Mouse (Mus musculus) kidney, embryonic 15.5 days (tissue): ENCODE results near the gene Olfr718-ps1. TPM values are rescaled to one million over a fixed set of nuclear protein-coding genes. Genes with fewer than 3 reads are reported as not detected.

Experiments used
- ATAC-seq: fragments of 200-750 bp; cut with Nextera tagmentation; replicated peaks from 2 replicates; pipeline ENCODE4 v1.8.0; 2017; ENCODE audit warnings: moderate TSS enrichment; ENCODE audit not compliant: low FRiP score
- H3K27ac ChIP-seq: fragments of 300-500 bp; sonication (generic); 2 replicates; pipeline ENCODE4 v1.5.1; 2015; ENCODE audit warnings: mild to moderate bottlenecking, inconsistent platforms
- H3K27me3 ChIP-seq: fragments of 300-500 bp; sonication (generic); 2 replicates; pipeline ENCODE4 v1.6.1; 2015; ENCODE audit warnings: inconsistent platforms
- H3K36me3 ChIP-seq: fragments of 300-500 bp; sonication (generic); 2 replicates; pipeline ENCODE4 v1.6.1; 2015; ENCODE audit warnings: inconsistent platforms
- H3K4me1 ChIP-seq: fragments of 300-500 bp; sonication (generic); 2 replicates; pipeline ENCODE4 v1.6.1; 2015; ENCODE audit warnings: inconsistent platforms
- H3K4me2 ChIP-seq: fragments of 300-500 bp; sonication (generic); 2 replicates; pipeline ENCODE4 v1.6.1; 2015; ENCODE audit warnings: moderate library complexity, mild to moderate bottlenecking, inconsistent platforms
- H3K4me3 ChIP-seq: fragments of 300-500 bp; sonication (generic); replicated peaks from 2 replicates; pipeline ENCODE4 v1.5.1; 2015; ENCODE audit warnings: mild to moderate bottlenecking, inconsistent platforms
- H3K9ac ChIP-seq: fragments of 300-500 bp; sonication (generic); 2 replicates; pipeline ENCODE4 v1.6.1; 2015; ENCODE audit warnings: mild to moderate bottlenecking, inconsistent platforms
- H3K9me3 ChIP-seq: fragments of 300-500 bp; sonication (generic); replicated peaks from 2 replicates; pipeline ENCODE4 v1.6.1; 2016; ENCODE audit warnings: inconsistent platforms
- WGBS: fragments of 180-500 bp; shearing (Covaris S2); methylation state at CpG from one replicate; pipeline ENCODE4 v1.1.7; 2015; ENCODE audit warnings: mixed read lengths; 5-methylcytosine and 5-hydroxymethylcytosine counted together
- polyA plus RNA-seq: library from polyadenylated mRNA; unstranded; fragments of >200 nt; fragmentation: Nextera tagmentation; extraction: Ambion mirVana; gene quantifications from 2 replicates; pipeline ENCODE4 v1.2.1, GENCODE M21; 2015

Olfr718-ps1 gene
- polyA plus RNA-seq, 1 experiment from 2014 or later = 0.04 TPM

DNA sequence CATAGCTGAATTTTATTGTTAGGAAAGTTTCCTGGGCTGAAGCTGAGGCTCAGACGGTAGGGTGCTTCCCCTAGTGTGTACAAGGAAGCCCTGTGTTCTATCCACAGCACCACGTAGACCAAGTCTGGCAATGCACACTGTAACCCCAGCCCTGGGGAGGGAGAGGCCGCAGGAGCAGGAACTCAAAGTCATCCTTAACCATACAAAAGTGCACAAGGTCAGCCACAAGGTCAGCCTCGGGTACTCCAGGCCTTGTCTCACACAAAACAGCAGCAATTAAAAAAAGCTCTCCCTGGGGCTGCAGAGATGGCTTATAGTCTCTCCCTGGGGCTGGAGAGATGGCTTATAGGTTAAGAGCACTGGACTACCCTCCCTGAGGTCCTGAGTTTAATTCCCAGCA, 20.5 kb downstream of the Olfr718-ps1 start:
- no peaks in the 10 kb centered on the region for H3K27me3 ChIP-seq
- no peak overlapping the region for H3K27ac ChIP-seq
- WGBS = 66% methylated on average over 4 of the region's 4 CpGs
- H3K4me1 ChIP-seq = no peaks in the 10 kb centered on the region
- 0 out of 2 replicates have a peak, but pooled peaks cover 2% of the 10 kb centered on the region for H3K9me3 ChIP-seq
- no peak overlapping the region for H3K4me3 ChIP-seq
- ATAC-seq = no peak
- no peak overlapping the region for H3K4me2 ChIP-seq
- no peak overlapping the region for H3K9ac ChIP-seq
- no peaks in the 10 kb centered on the region for H3K36me3 ChIP-seq

DNA sequence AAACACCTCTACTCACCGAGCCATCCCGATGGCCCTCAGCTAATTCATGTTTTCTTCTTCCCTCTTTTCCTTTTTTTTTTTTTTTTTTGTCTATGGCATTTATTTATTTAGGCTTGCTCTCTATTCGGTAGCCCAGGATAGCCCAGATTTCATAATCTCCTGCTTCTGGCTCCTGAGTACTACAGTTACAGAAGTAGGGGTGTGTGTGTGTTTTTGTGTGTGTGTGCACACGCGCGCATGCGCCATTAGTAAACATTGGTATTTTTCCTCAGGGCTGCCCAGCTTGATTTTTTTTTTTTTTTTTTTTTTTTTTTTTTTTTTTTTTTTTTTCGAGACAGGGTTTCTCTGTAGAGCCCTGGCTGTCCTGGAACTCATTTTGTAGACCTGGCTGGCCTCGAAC, 21.3 kb downstream of the Olfr718-ps1 start:
- Histone ChIP-seq H3K4me1 (no peaks in the 10 kb centered on the region), H3K27ac (no peak overlapping the region), H3K9me3 (0 out of 2 replicates have a peak, but pooled peaks cover 2% of the 10 kb centered on the region), H3K27me3 (no peaks in the 10 kb centered on the region), H3K36me3 (no peaks in the 10 kb centered on the region), H3K4me3 (no peak overlapping the region), H3K4me2 (no peak overlapping the region), H3K9ac (no peak overlapping the region)
- WGBS = 84% methylated on average over 9 of the region's 9 CpGs
- ATAC-seq = no peak

DNA sequence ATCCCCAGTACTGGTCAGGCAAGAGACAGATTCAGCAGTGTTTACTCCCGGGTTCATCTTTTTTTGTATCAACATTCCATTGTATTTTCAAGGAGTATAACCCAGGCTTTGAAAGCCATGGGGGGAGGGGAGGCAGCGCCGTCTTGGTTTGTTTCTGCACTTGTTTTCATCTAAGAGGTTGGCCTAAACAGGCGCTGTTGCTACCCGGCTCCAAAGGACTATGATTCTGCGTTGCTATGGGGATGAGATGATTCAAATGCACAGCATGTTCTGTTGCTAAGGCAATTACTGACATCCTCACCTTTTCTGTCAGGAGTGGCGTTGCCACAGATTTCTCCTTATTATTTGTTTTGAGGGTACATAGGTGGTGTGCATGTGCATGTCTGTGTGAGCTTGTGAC, 21.8 kb downstream of the Olfr718-ps1 start:
- WGBS = 77% methylated on average over 7 of the region's 7 CpGs
- H3K27me3 ChIP-seq = no peaks in the 10 kb centered on the region
- no peaks in the 10 kb centered on the region for H3K4me1 ChIP-seq
- H3K9me3 ChIP-seq = 0 out of 2 replicates have a peak, but pooled peaks cover 2% of the 10 kb centered on the region
- H3K9ac ChIP-seq = no peak overlapping the region
- H3K4me3 ChIP-seq = no peak overlapping the region
- no peak overlapping the region for H3K4me2 ChIP-seq
- H3K27ac ChIP-seq = no peak overlapping the region
- ATAC-seq = no peak
- H3K36me3 ChIP-seq = no peaks in the 10 kb centered on the region

DNA sequence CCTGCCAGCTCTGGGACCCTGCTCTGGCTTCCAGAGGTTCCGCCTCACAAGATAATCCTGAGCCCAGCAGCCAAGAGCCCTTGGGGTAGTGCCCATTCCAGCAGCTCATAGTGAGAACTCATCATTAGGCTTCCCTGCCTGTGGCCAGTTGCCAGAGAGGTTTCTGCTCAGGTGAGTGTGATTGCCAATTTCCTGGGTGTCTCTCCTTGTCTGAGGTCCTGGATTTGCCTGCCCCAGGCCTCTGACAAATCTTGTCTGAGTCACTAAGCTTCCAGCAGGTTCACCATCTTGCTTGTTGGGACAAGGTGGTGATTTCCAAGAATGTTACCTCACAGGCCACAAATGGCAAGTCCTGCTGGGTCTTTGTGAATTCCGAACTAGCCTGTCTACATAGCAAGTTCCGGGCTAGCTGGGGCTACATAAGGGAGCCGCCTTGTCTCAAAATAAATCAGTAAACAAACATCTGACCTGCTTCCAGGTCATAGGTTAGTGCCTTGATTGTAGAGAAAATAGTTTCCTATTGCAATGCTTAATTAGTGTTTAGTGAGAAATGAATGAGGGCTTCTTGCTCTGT, 22.5 kb downstream of the Olfr718-ps1 start:
- H3K27me3 ChIP-seq = no peaks in the 10 kb centered on the region
- no peaks in the 10 kb centered on the region for H3K36me3 ChIP-seq
- no peak overlapping the region for H3K9ac ChIP-seq
- H3K4me2 ChIP-seq = no peak overlapping the region
- no peak overlapping the region for H3K4me3 ChIP-seq
- ATAC-seq = no peak
- H3K9me3 ChIP-seq = 0 out of 2 replicates have a peak, but pooled peaks cover 2% of the 10 kb centered on the region
- no peaks in the 10 kb centered on the region for H3K4me1 ChIP-seq
- no peak overlapping the region for H3K27ac ChIP-seq
- WGBS = 81% methylated on average over 4 of the region's 4 CpGs

DNA sequence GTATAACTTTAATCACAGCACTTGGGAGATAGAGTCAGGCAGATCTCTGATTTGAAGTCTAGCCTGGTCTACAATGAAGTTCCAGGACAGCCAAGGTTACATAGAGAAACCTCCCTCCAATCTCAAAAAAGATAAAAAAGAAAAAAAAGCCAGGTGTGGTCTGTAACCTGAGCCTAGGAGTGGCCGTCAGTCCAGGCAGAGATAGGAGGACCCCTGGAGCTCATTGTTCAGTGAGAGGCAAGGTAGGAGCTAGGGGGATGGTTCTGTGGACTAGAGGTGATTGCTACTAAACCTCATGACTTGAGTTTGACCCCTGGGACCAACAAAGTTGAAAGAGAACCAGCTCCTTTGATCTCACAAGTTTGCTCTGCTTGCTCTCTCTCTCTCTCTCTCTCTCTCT, 24.7 kb downstream of the Olfr718-ps1 start:
- Histone ChIP-seq H3K4me1 (no peaks in the 10 kb centered on the region), H3K27me3 (no peaks in the 10 kb centered on the region), H3K9me3 (0 out of 2 replicates have a peak, but pooled peaks cover under 1% of the 10 kb centered on the region), H3K4me3 (no peak overlapping the region), H3K36me3 (no peaks in the 10 kb centered on the region), H3K4me2 (no peak overlapping the region), H3K9ac (no peak overlapping the region), H3K27ac (no peak overlapping the region)
- no peak for ATAC-seq
- WGBS = 16% methylated on average over 1 of the region's 1 CpGs

DNA sequence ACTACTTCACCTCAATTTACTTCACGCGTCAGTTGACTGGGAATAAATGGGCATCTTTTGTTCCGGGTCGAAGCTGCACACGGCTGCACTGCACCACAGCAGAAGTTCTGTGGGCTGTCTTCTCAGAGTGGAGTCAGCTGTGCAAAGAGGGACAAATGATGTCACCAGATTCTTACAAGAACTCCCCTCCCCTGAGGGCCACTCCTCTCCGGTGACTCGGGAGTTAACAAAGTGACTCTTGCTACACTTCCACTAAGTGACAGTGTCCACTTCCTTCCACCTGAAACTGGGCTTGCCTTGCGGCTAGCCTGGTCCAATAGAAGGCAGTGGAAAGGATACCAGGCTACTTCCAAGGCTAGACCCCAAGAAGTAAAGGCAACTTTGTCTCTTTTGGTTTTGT, 25.3 kb downstream of the Olfr718-ps1 start:
- no peak for ATAC-seq
- no peaks in the 10 kb centered on the region for H3K27me3 ChIP-seq

DNA sequence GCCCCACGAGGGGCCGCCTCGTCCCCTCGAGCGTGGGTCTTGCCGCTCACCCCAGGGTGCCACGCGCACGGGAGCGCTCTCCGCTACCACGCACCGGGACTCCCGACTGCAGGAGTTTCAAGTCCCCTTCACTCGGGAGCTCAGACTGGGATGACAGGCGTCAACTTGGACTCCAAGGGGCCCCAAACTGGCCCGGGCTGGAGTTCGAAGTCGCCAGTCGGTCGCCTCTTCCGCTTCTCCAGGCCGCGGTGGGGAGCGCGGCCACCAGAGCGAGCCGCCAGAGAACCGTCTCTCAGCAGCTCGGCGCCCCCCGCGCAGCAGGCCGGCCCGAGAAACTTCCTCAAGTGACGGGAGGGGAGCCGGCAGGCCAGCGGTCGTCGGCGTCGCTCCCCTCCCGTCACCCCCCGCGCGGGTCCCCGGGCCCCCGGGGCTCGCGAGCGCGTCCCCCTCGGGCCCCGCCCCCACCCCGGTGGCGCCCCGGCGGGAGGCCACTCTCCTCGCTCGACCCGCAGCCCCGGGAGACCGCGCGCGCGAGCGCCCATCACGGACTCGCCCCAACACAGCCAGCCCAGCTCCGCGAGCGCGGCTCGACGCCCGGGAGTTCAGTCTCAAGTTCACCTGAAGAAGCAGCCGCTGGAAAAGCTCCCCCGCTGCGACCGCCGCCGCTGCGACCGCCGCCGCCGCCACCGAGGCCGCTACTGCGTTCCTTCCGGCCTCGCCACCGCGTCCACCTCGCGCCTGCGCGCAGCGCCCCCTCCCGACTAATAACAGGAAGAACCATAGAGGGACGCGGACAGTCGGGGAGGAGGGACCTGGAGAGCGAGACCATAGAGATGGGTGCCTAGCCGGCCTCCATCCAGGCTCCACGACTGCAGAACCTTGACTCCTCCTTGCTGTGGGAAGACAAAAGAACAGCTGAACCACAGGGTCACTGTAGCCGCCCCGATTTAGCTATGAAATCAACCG, 34.8 kb downstream of the Olfr718-ps1 start, which contains the start of gene Rnf216:
TSS of gene Rnf216 (minus strand) at position 714 of the 966 bp plus-strand sequence.
- Histone ChIP-seq H3K9ac (peak within 1 kb of the TSS; percentile 88), H3K4me1 (peaks cover 21% of the 10 kb centered on the region), H3K4me3 (peak within 1 kb of the TSS; percentile 85), H3K36me3 (0 out of 2 replicates have a peak, but pooled peaks cover 5% of the 10 kb centered on the region), H3K27me3 (no peaks in the 10 kb centered on the region), H3K4me2 (peak within 1 kb of the TSS; percentile 89), H3K27ac (peak within 1 kb of the TSS; percentile 96), H3K9me3 (0 out of 2 replicates have a peak, but pooled peaks cover 1% of the 10 kb centered on the region)
- peak; percentile 95 for ATAC-seq
- under 1% methylated on average over 84 of the region's 110 CpGs for WGBS

More for the DNA sequence above, 25.3 kb downstream of the Olfr718-ps1 start:
- WGBS = 68% methylated on average over 8 of the region's 8 CpGs
- no peaks in the 10 kb centered on the region for H3K36me3 ChIP-seq
- no peak overlapping the region for H3K9ac ChIP-seq
- H3K9me3 ChIP-seq = 0 out of 2 replicates have a peak, but pooled peaks cover 3% of the 10 kb centered on the region
- no peak overlapping the region for H3K27ac ChIP-seq
- no peak overlapping the region for H3K4me3 ChIP-seq
- H3K4me2 ChIP-seq = no peak overlapping the region
- no peaks in the 10 kb centered on the region for H3K4me1 ChIP-seq

DNA sequence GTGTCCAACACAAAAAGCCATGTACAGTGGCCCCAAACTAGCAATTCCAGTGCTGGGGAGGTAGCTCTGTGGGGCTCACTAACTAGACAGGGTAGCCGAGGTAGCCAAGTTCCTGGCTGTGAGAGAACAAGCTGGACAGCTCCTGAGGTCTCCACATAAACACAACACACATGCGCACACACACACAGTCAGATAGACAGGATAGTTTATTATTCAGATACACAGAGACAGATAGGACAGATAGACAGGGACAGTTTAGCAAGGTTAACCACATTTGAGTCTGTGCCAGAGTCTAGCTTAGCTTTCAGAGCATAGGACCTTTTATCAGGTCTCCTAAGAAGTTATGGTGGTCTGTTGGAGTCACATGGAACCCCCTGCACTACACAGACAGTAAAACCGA, 40.5 kb downstream of the Olfr718-ps1 start:
- WGBS = 88% methylated on average over 3 of the region's 3 CpGs
- Histone ChIP-seq H3K9ac (no peak overlapping the region), H3K9me3 (no peaks in the 10 kb centered on the region), H3K36me3 (0 out of 2 replicates have a peak, but pooled peaks cover 5% of the 10 kb centered on the region), H3K4me1 (peaks cover 17% of the 10 kb centered on the region), H3K27ac (no peak overlapping the region), H3K27me3 (no peaks in the 10 kb centered on the region), H3K4me3 (no peak overlapping the region), H3K4me2 (no peak overlapping the region)
- ATAC-seq = no peak

DNA sequence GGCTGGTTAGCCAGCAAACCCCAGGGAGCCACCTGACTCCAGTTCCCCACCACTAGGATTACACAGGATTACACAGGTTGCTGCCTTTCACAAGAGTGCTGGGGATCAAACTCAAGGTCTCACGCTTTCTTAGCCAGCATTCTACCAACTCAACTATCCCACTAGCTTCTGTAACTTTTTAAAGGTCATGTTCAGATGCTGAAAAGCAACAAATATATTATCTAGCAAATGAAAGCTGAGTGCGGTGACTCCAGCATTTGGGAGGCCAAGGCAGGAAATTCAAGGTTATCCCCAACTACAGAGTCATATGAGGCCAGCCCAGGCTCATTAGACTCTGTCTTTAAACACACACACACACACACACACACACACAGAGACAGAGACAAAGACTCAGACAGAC, 44.1 kb downstream of the Olfr718-ps1 start:
- Histone ChIP-seq H3K9me3 (no peaks in the 10 kb centered on the region), H3K9ac (no peak overlapping the region), H3K36me3 (0 out of 2 replicates have a peak, but pooled peaks cover 2% of the 10 kb centered on the region), H3K4me1 (0 out of 2 replicates have a peak, but pooled peaks cover 3% of the 10 kb centered on the region), H3K4me2 (no peak overlapping the region), H3K27ac (no peak overlapping the region), H3K4me3 (no peak overlapping the region), H3K27me3 (no peaks in the 10 kb centered on the region)
- no peak for ATAC-seq
- 90% methylated on average over 2 of the region's 2 CpGs for WGBS

DNA sequence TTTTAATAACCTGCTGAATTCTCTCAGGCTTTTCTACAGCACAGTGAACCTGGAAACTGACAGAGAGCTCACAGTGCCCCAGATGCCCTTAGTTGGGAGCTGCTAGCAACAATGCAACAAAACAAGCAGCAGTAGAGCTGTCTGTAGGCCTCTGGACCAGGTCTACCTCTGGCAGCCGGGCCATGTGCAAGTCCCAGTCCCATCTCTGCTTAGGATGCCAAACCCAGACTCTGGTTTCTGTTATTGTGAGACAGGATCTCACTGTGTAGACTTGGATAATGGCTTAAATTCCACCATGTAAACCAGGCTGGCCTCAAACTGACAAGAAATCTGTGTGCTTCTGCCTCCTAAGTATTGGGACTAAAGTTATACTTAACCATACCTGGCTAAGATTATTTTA, 45.8 kb downstream of the Olfr718-ps1 start:
- Histone ChIP-seq H3K27me3 (no peaks in the 10 kb centered on the region), H3K27ac (no peak overlapping the region), H3K9ac (no peak overlapping the region), H3K9me3 (no peaks in the 10 kb centered on the region), H3K36me3 (peaks cover under 1% of the 10 kb centered on the region; the same call in 1 of the 2 replicates), H3K4me3 (no peak overlapping the region), H3K4me1 (0 out of 2 replicates have a peak, but pooled peaks cover under 1% of the 10 kb centered on the region), H3K4me2 (no peak overlapping the region)
- WGBS = 85% methylated on average over 1 of the region's 1 CpGs
- no peak for ATAC-seq

DNA sequence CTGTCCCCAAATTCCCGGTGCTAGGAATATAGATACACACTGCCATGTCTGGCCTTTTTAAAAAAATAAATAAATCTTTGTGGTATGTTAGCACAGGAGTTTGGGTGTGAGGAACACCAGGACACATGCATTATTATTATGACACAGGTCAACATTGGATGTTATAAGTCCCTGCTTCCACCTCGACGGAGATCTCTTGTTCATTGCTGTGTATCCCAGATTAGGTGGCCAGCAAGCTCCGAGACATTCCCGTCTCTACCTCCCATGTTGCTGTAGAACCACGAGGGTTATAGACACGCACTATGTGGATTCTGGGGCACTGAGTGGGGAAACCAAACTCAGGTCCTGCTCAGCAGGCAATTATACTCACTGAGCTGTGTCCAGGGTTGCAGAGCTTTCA, 52.1 kb downstream of the Olfr718-ps1 start:
- ATAC-seq = no peak
- 0 out of 2 replicates have a peak, but pooled peaks cover 5% of the 10 kb centered on the region for H3K4me1 ChIP-seq
- H3K9me3 ChIP-seq = no peaks in the 10 kb centered on the region
- H3K4me3 ChIP-seq = no peak overlapping the region
- no peak overlapping the region for H3K9ac ChIP-seq
- no peaks in the 10 kb centered on the region for H3K27me3 ChIP-seq
- peaks cover 49% of the 10 kb centered on the region for H3K36me3 ChIP-seq
- H3K27ac ChIP-seq = no peak overlapping the region
- no peak overlapping the region for H3K4me2 ChIP-seq
- 83% methylated on average over 7 of the region's 7 CpGs for WGBS

DNA sequence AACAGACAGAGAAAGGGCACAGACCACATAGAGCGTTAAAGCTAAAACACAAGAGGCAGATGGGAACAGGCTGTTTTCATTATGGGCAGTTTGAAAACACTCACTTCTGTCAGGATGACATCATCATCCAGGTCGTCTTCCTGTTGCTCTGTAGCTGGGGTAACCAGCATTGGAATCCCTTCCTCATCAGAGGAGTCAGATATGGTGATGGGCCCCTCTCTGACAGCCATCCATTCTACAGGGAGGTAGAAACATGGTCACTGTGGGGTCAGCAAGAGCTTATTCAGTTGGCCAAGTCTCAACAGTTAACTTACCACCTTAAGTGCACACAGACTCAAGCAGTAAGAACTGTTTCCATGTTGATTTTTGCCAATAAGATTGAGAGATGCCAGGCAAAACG, 54.5 kb downstream of the Olfr718-ps1 start:
- H3K4me1 ChIP-seq = 0 out of 2 replicates have a peak, but pooled peaks cover 5% of the 10 kb centered on the region
- WGBS = 69% methylated on average over 3 of the region's 3 CpGs
- H3K27me3 ChIP-seq = no peaks in the 10 kb centered on the region
- H3K27ac ChIP-seq = no peak overlapping the region
- no peak overlapping the region for H3K9ac ChIP-seq
- H3K4me3 ChIP-seq = no peak overlapping the region
- no peak for ATAC-seq
- no peaks in the 10 kb centered on the region for H3K9me3 ChIP-seq
- H3K36me3 ChIP-seq = peaks cover 72% of the 10 kb centered on the region
- no peak overlapping the region for H3K4me2 ChIP-seq
